Mouse (Mus musculus) lung, postnatal 0 days (tissue): ENCODE data around the gene Sh3d19.

Experiments used
- CTCF ChIP-seq: IDR thresholded peaks from 2 replicates; pipeline ENCODE4 v1.5.1; 2016; ENCODE audit warnings: antibody characterized with exemption, mild to moderate bottlenecking
- EP300 ChIP-seq: IDR thresholded peaks from 2 replicates; pipeline ENCODE4 v1.6.1; 2016; ENCODE audit warnings: antibody characterized with exemption, mild to moderate bottlenecking, control low read depth

- TF ChIP-seq CTCF (no peak), EP300 (no peak)
These were observed 15.2 kb upstream of the Sh3d19 start for GRCm38 (mm10) chr3:85955704-85956103.
